Mouse (Mus musculus) fibroblast of lung, adult 2 months (primary cell): ENCODE results near the gene Tspear.
"Not testable (repeated sequence)": the region's sequence is repeated elsewhere in the genome, so short reads cannot be mapped to it uniquely, and the experiment has no call there.

ENCODE experiments used
- DNase-seq: peaks from one replicate; pipeline ENCODE4 v3.0.0-alpha.2; 2011; ENCODE audit warnings: low read depth

Gene Tspear

DNA sequence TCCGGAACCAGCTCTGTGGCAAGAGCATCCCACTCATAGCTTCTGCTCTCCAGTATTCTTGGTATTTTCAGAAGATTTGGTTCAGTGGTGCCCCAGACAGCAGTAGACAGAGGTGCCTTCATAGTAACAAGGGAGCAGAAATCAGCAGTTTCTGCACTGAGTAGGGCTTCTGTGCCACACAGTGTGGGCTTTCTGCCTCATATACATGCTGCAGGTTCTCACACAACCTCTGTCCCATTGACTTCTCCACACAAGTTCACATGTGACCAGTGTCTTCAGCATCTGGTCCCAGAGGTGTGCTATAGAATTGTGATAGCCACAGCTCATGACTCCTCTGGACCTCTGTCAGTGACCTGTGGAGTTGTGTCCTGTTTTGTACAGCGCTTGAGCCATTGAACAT is 102.3 kb downstream of the Tspear start:
- DNase-seq, result no peak

DNA sequence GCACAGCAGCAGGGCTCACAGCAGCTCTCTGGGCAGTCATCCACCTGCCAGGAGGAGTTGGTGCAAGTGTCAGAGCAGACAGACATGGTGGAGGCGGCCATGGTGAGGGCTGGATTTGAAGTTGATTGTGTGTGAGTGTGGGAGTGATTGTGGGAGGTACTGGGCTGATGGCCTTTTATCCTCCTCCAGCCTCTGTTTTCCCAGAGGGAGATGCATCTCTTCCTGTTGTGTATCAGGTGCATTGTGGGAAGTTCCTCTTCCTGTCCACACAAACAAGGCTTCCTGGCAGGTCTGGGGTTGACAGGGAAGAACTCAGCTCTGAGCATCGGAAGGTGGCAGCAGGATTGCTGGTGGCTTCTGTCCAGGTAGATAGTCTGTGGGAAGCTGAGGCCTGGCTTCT is 108.6 kb downstream of the Tspear start, which contains the start of gene Gm9639:
Gm9639 (minus strand) TSS at position 101 of the 400 bp plus-strand sequence.
- no peak for DNase-seq

DNA sequence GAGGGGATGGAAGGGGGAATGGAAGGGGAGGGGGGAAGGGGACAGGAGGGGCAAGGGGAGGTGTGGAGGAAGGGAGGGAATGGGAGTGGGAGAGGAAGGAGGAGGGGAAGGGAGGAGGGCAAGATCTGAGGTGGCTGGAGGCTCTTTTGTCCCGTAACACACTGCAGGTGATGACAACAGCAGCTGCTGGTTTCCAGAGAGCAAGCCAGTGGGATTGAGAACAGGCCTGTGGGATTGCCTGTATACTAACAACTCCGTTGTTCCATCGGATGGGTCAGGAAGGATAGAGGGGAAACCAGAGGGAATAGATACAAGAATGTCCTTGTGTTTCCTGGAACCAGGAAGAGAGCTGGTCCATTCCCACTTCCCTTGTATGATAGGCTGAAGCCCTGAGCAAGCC is 111.3 kb downstream of the Tspear start:
- no peak for DNase-seq

DNA sequence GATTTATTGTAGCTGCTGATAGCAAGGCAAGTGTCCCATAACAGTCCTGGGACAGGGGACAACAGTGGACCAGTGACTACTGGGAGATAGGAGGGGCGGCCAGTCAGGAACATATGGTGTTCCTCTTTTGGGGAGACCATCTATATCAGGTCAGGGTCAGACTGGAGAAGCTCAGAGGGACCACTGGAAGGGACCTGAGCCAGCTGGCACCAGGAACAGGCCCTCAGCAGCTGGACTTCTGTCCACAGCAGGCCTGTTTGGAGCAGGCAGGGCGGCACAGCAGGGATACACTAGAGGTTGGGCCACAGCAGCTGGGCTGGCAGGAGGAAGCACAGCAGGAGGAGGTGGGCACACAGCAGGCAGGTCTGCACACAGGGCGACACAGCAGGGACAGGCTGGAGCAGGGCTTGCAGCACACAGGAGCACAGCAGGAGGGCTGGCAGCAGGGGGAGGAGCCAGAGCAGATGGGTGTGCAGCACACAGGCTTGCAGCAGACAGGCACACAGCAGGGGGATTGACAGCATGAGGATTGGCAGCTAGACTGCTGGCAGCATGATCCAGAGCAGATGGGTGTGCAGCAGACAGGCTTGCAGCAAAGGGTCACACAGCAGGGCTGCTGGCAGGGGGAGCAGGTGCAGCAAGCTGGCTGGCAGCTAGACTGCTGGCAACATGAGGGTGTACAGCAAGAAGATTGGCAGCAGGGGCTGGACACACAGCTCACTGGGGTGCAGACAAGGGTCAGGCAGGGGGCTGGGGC is 112.0 kb downstream of the Tspear start:
- DNase-seq, result not testable (repeated sequence)

DNA sequence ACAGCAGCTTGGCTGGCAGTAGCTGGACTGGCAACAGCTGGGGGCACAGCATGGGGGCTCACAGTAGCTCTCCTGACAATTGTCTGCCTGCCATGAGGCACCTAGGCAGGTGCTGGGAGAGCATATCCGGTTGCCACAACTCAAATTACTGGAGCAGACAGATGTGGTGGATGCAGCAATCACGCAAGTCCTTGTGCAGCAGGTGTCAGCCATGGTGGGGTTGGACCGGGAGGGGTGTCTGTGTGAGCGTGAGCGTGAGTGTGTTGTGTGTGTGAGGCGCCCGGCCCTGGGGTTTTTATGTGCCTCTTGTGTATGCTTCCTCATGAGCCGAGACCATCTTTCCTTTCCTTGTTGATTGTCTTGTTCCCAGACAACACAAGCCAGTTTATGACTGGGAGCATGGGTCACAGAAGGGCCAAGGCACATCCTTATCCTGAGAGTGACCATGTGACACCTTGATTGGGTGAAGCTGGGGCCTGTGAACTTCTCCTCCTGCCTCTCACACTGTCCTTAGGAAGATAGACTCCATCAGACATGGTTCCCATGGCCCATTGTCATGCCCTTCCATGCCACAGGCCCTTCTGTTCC is 112.6 kb downstream of the Tspear start, which contains the start of gene Gm19668:
Gm19668 (minus strand) TSS at position 213 of the 588 bp plus-strand sequence.
- no peak for DNase-seq

DNA sequence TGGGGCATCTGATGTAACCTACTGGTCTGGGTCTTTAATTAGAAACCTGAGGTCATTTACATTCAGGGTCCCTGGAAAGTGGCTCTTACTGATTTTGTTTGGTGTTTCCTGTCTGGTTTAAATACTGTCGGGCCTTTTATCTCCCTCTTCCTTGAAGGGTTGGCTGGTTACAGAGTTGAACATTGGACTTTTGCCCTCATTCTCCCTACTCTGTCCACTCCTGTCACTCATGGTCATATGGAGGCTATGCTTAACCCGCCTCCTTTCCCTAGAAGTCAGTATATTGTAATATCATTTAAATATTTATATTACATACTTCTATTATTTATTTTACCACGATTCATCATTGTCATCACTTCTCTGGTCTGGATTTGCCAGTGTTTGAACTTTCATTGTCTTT is 117.7 kb downstream of the Tspear start:
- no peak for DNase-seq

DNA sequence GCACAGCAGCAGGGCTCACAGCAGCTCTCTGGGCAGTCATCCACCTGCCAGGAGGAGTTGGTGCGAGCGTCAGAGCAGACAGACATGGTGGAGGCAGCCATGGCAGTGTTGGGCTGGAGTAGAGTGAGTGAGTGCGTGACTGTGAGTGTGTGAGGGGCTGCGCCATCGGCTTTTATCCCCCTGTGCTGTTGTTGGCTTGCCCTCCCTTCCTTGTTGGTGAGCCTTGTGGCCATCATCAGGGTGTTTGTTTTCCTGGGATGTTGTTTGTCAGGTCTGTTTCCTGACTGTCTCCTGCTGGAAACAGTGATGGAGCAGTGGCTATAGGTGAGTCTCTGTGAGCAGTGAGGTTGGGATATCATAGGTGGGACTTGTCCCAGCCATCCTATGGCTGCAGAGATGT is 125.4 kb downstream of the Tspear start, which contains the start of gene Gm9507:
Gm9507 (minus strand) TSS at position 101 of the 400 bp plus-strand sequence.
- DNase-seq, result no peak

DNA sequence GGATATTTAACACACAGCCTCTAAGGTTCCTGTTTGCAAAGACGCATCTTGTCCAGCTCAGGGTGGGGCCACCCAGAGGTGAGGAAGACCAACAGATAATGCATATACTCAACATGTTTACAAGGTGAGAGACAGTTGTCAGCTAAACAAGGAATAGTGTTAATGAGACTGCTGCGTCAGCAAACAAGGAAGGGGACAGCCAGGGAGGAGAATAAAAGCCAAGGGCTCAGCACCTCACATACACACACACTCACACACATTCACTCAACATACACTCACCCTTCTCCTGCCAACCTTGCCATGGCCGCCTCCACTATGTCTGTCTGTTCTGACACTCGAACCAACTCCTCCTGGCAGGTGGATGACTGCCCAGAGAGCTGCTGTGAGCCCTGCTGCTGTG is 128.0 kb downstream of the Tspear start, which contains the start of gene Gm2696:
Gm2696 (plus strand) TSS at position 301 of the 400 bp plus-strand sequence.
- no peak for DNase-seq

DNA sequence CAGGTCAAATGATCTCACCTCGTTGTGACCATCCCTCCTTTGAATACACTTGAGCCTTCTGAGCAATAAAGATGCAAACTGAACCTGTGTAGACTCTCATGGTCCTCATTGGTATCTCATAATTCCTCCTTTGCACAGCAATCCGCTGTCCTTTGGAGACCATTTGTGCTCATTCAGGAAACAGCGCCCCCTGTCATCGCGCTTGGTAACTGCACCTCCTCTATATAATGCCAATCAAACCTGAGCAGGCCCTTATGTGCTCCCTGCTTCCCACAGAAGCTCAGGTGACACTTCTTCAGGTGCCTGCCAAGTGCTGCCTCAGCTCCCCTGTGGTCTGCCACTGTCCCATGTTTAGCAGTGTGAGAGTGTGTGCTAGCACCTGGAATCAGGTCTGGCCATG is 129.1 kb downstream of the Tspear start:
- no peak for DNase-seq

DNA sequence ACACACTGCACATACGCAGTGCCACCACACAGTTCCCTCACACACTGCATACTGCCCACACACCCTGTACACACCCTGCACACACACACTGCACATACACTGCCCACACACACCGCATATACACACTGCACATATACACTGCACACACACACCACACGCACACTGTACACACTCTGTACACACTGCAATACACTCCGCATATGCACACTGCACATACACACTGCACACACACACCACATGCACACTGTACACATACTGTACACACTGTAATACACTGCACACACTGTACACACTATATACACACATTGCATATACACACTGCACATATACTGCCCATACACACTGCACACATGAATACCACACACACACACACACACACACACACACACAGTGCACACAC is 132.2 kb downstream of the Tspear start:
- no peak for DNase-seq

DNA sequence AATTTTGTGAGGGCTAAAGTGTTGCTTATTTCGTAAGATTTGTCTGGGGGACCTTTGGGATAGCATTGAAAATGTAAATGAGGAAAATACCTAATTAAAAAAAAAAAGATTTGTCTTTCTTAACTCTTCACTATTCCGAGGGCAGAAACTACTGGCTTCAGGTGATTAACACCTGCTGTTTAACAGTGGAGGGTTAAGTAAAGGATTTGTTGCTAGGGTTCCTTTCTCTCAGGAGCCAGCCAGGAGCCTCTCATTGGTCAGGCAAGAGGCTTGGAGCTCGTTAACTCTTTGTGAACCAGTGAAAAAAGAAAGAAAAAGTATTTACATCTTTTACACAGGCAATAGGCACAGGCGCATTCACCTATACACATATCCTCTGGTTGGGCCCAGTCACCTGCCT is 132.8 kb downstream of the Tspear start:
- DNase-seq, result no peak

DNA sequence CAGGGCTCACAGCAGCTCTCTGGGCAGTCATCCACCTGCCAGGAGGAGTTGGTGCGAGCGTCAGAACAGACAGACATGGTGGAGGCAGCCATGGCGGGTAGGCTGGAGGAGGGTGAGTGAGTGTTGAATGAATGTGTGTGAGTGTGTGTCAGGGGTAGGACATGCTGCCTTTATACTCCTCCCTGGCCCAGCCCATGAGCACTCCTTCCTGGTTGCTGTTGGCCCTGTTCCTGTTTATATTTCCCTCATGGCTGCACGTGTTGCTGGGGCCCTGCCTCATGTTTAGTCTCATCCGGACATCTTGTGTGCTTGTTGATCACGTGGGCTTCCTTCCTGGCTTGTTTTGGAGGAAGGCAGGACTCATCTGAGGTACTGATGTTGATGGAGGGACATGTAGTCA is 140.6 kb downstream of the Tspear start, which contains the start of gene Krtap10-4:
Krtap10-4 (minus strand) TSS at position 145 of the 400 bp plus-strand sequence.
- no peak for DNase-seq

DNA sequence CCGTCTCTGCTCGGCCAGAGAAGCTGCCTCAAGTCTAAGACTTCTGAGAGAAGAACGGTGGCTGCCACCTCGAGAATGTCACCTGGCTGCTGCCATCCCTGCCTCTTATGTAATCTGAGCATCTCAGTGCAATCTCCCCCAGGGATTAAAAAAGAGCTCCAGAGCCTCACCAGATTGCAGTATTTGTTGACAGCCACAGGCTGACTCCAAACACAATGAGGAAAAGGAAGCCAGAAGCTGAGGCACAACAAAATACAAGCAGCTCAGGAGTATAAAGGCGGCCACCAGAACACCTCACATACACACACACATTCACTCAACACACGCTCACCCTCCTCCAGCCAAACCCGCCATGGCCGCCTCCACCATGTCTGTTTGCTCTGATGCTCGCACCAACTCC is 149.3 kb downstream of the Tspear start, which contains the start of gene Krtap10-10:
Krtap10-10 (plus strand) TSS at position 301 of the 400 bp plus-strand sequence.
- no peak for DNase-seq

DNA sequence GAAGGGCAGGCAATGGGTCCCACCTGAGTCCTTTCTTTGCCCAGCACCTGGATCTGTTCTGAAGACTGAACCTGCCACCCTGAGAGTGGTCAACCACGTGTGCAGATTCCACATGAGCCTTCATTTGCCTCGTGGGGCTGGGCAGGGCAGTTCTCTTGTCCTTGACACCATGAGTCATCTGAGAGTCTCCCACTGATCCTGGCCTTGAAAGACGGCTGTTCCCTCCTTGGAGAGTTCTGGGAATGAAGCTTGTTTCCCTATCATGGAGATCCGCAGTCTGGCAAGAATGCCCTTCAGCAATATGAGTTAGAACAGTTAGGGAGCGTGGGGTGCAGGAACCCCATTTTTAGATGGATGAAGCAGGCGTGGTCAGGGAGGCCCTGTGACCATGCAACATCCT is 152.6 kb downstream of the Tspear start:
- DNase-seq, result no peak

DNA sequence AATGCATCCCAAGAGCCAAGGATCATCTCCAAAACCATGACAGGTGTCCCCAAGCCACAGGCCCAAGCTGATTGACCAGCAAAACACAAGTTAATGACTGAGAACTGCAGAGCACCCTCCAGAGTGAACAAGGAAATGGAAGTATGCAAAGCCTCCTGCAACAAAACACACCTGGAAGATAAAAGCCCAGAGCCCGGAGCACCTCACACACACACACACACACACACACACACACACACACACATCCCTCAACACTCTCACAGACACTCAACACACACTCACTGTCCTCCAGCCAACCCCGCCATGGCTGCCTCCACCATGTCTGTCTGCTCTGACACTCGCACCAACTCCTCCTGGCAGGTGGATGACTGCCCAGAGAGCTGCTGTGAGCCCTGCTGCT is 160.1 kb downstream of the Tspear start, which contains the start of gene Gm36176:
Gm36176 (plus strand) TSS at position 301 of the 400 bp plus-strand sequence.
- no peak for DNase-seq

DNA sequence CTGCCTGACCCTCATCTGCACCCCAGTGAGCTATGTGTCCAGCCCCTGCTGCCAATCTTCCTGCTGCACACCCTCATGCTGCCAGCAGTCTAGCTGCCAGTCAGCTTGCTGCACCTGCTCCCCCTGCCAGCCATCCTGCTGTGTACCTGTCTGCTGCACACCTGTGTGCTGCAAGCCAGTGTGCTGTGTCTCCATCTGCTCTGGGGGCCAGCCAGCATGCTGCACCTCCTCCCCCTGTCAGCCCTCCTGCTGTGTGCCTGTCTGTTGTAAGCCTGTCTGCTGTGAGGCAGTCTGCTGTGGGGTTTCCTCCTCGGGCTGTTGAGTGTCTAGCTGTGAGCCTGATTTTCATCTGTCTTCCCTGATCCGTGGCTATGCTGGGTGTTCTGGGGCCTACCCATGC is 160.6 kb downstream of the Tspear start:
- no peak for DNase-seq

DNA sequence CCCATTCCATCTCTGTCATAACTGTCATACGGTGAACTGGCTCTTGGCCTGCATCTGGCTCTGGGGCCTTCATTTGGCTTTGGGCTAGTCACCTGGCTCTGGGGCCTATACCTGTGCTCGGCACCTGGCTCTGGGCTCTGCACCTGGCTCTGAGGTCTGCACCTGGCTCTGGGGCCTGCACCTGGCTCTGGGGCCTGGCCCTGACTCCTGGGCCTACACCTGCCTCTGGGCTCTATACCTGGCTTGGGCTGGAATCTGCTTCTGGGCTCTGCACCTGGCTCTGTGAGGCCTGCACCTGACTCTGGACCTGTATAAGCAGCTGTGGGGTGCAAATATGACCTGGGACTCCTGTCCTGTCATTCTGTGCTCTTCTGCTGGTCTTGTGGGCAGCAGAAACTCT is 161.2 kb downstream of the Tspear start:
- no peak for DNase-seq

DNA sequence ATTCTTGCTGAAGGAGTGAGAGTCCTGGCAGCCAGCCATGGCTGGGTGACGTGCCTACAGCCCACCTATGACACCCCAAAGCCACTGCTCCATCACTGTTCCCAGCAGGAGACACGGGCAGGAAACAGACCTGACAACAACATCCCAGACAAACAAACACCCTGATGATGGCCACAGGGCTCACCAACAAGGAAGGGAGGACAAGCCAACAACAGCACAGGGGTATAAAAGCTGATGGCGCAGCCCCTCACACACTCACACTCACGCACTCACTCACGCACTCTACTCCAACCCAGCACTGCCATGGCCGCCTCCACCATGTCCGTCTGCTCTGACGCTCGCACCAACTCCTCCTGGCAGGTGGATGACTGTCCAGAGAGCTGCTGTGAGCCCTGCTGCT is 166.2 kb downstream of the Tspear start, which contains the start of gene Gm10318:
Gm10318 (plus strand) TSS at position 301 of the 400 bp plus-strand sequence.
- no peak for DNase-seq

DNA sequence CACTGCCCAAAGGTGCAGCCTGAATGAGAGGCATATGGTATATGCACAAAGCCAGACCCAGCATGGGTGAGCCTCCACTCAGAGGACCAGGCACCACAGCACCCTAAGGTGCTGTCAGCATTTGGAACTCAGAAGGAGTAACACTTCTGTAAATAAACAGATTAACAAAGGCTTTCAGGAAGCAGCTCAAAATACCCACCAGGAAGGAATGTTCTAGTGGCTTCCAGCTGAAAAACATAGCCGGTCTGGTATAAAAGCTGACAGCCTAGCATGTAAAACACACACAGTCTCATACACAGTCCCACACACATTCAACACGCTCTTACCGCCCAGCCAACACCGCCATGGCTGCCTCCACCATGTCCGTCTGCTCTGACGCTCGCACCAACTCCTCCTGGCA is 175.3 kb downstream of the Tspear start, which contains the start of gene Gm3285:
Gm3285 (plus strand) TSS at position 301 of the 400 bp plus-strand sequence.
- no peak for DNase-seq

DNA sequence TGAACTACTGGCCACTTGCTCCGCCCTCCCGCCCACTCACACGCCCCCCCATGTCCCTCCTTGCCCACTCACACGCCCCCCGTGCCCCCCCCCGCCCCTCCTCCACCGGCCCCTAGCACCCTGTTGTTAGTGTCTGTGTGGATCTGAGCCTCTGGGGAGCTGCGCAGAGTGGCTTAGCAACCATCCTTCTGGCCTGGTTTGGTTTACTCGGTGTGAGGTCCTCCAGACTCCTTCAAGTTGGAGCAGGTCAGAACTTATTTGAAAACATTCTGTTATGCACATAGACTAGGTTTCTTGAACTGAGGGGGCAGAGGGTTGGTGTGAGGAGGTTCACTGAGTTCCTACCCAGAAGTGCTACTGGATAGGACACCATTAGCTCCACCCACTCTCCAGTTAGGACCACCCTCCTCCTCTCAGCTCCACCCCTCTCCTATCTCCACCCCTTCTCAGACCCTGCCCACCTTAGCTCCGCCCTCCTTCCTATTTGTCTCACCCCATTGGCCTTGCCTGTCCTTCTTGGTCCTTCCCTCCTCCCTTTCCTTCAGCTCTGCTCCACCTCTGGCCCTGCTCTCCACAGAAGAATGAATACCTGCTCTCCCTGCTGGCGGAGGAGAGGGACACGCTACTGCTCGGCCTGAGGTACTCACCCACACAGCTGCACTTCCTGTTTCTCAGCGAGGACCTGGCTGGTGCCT is 177.8 kb downstream of the Tspear start:
- DNase-seq, result no peak

DNA sequence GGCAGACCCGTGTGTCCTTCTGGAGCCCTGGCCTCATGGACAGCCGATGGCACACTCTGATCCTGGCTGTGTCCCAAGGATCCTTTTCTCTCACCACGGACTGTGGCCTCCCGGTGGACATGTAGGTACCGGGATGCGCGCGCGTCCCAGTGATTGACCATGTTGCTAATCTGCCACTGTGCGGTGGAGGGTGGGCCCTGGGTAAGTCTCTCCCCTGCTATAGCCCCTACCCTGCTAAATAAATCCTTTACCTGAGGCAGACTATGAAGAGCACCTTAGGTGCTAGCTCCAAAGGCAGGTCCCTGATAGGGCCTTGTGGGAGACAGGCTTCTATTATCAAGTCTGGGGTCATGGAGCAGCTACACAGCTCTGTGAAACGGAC is 178.4 kb downstream of the Tspear start:
- DNase-seq, result no peak

DNA sequence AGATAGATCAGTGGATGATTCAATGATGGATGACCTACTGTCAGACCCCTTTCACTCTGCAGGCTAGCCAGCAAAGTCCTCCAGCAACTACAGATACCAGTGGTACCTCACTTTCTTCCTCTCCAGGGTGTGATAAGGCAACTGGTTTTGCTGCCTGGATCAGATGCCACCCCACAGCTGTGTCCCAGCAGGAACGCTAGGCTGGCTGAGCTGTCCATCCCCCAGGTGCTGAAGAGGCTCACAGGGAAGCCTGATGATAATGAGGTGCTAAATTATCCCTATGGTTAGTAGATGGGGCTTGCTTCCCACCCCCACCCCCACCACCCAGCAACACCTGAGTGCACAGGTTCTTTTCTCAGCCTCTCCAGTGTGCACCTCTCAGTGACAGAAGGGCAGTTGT is 181.2 kb downstream of the Tspear start:
- DNase-seq, result no peak
